Mouse (Mus musculus) neural tube, embryonic 10.5 days (tissue): ENCODE results near the gene Camkk2.

ENCODE experiments used
- DNase-seq: peaks from one replicate; pipeline ENCODE4 v3.0.0-alpha.2; 2017; ENCODE audit warnings: low spot score; ENCODE audit errors: extremely low spot score

Camkk2 gene

GRCm38 (mm10) chr5:122700109-122700836, 78.9 kb downstream of the Camkk2 start:
- no peak for DNase-seq

GRCm38 (mm10) chr5:122698701-122699060, 80.5 kb downstream of the Camkk2 start:
- no peak for DNase-seq

- DNase-seq: no peak
Measured at GRCm38 (mm10) chr5:122698041-122698700, 81.0 kb downstream of the Camkk2 start.

- DNase-seq: no peak
Measured at GRCm38 (mm10) chr5:122695516-122695915, 83.7 kb downstream of the Camkk2 start.

- DNase-seq: peak; percentile 69
Measured at GRCm38 (mm10) chr5:122693431-122694207, 85.6 kb downstream of the Camkk2 start.

GRCm38 (mm10) chr5:122690486-122690885, 88.7 kb downstream of the Camkk2 start:
- no peak for DNase-seq

- DNase-seq: no peak
Measured at GRCm38 (mm10) chr5:122689153-122689552, 90.1 kb downstream of the Camkk2 start.

- no peak for DNase-seq
Measured at GRCm38 (mm10) chr5:122687391-122687790, 91.8 kb downstream of the Camkk2 start.

- no peak for DNase-seq
Measured at GRCm38 (mm10) chr5:122683926-122684325, 95.3 kb downstream of the Camkk2 start.

GRCm38 (mm10) chr5:122681276-122681675, 97.9 kb downstream of the Camkk2 start:
- DNase-seq: no peak
